Mouse (Mus musculus) subcutaneous adipose tissue, adult 2 months (tissue): ENCODE measurements around the gene Ssxb8. TPM values are rescaled to one million over a fixed set of nuclear protein-coding genes. Genes with fewer than 3 reads are reported as not detected.

Source experiments
- polyA plus RNA-seq: library from polyadenylated mRNA; depleted of rRNA; stranded (reverse); fragments of >200 nt; gene quantifications from 2 replicates; pipeline ENCODE4 v1.2.3, GENCODE M21; 2012; ENCODE audit warnings: low replicate concordance; rRNA removed

The Ssxb8 gene
- polyA plus RNA-seq = not detected in 2 replicates

DNA sequence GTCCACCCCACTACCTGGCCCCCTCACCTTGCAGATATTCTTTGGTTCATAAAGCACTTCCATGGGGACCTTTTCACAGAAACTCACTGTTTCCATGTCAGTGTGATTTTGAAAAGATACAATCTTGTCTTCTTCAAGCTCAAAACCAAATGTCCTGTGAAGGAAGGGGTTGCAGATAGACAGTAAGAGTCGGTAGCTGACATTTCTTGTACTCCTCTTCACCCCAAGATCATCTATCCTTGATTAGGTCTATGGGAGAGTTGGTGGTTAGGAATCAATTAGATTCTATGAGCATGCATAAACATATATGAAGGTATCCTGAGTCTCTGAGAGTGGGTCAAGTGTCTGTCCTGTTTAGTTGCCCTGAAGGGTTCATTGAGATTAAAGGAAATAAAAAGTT, at the start of gene Ssxb8:
Gene Ssxb8, minus strand, starts transcription at position 101 of the 400 bp plus-strand sequence.

Other genes with a start within 250 kb of the Ssxb8 start
- not detected in 2 replicates for gene Ssxb2, start 229.1 kb downstream of the Ssxb8 start, polyA plus RNA-seq
- not detected in 2 replicates for gene Gm14459, start 165.9 kb downstream of the Ssxb8 start, polyA plus RNA-seq
- gene Ssxb6, start 142.6 kb downstream of the Ssxb8 start, polyA plus RNA-seq = not detected in 2 replicates
- not detected in 2 replicates for gene Ssxb3, start 99.0 kb downstream of the Ssxb8 start, polyA plus RNA-seq
- gene Ssx9, start 57.6 kb upstream of the Ssxb8 start, polyA plus RNA-seq = not detected in 2 replicates
- gene Ssxb5, start 112.8 kb upstream of the Ssxb8 start, polyA plus RNA-seq = not detected in 2 replicates
- gene Gm6592, start 153.2 kb upstream of the Ssxb8 start, polyA plus RNA-seq = not detected in 2 replicates
- not detected in 2 replicates for gene Gm5751, start 183.4 kb upstream of the Ssxb8 start, polyA plus RNA-seq
- gene B630019K06Rik, start 201.5 kb upstream of the Ssxb8 start, polyA plus RNA-seq = 0.60 and 2.9 TPM in 2 replicates